Mouse (Mus musculus) myocyte (in vitro differentiated cells): ENCODE results near the gene Hdac9.

Experiments used
- E2F4 ChIP-seq: IDR thresholded peaks from one replicate; pipeline ENCODE4 v1.6.1; 2011; ENCODE audit warnings: mild to moderate bottlenecking, control low read depth, moderate library complexity; ENCODE audit not compliant: insufficient read depth
- MAX ChIP-seq: IDR thresholded peaks from one replicate; pipeline ENCODE4 v1.6.1; 2011; ENCODE audit warnings: low read depth, mild to moderate bottlenecking, control low read depth
- MYOD1 ChIP-seq, 3 experiments: IDR thresholded peaks; one replicate each; pipeline ENCODE4 v1.6.1; 2011; ENCODE audit warnings: control low read depth in 2 of 3, low read depth in 2 of 3, mild to moderate bottlenecking in 2 of 3, moderate library complexity in 1 of 3; ENCODE audit not compliant: insufficient read length in 2 of 3, control insufficient read depth in 1 of 3
- POLR2A ChIP-seq: IDR thresholded peaks from one replicate; pipeline ENCODE4 v1.6.1; 2011; ENCODE audit warnings: low read depth, mild to moderate bottlenecking, control low read depth, moderate library complexity; ENCODE audit not compliant: insufficient read length
- POLR2AphosphoS2 ChIP-seq: IDR thresholded peaks from one replicate; pipeline ENCODE4 v1.6.1; 2011; ENCODE audit warnings: low read depth, control low read depth; ENCODE audit not compliant: insufficient read length
- REST ChIP-seq: IDR thresholded peaks from one replicate; pipeline ENCODE4 v1.6.1; 2011; ENCODE audit warnings: mild to moderate bottlenecking, control low read depth, moderate library complexity; ENCODE audit not compliant: insufficient read depth, insufficient read length
- USF1 ChIP-seq: IDR thresholded peaks from one replicate; pipeline ENCODE4 v1.6.1; 2011; ENCODE audit warnings: low read depth, mild to moderate bottlenecking, control low read depth, moderate library complexity

DNA sequence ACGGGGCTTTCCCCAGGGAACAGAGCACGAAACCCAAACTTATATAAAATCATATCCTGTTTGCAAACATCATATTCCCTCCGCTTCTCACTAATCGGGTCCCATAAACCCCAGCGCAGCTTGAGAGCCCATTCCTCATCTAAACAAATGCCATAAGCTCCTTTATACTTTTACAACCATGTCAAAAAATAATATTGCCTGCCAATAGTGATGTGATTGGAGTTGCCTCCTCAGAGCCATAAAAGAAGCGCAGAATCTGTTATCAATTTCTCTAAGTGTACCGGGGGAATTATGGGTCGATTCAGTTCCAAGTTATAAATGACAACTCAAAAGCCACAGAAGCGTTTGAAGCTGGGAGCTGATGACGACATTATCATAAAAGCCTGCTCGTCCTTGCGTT, 638.1 kb downstream of the Hdac9 start:
- TF ChIP-seq POLR2A: no peak
- TF ChIP-seq REST: no peak
- no peak for TF ChIP-seq USF1
- TF ChIP-seq POLR2AphosphoS2: no peak
- TF ChIP-seq MAX: no peak
- no peak for TF ChIP-seq E2F4
- TF ChIP-seq MYOD1 (IDR thresholded peaks at IDR 0.05; ENCODE audit: control insufficient read depth in 1 of 3, insufficient read length in 2 of 3, low read depth in 2 of 3): no peak
